Mouse (Mus musculus) bone marrow, adult 2 months (tissue): ENCODE results near the gene Sspn.

ENCODE experiments used
- CTCF ChIP-seq: fragments of 200-500 bp; IDR thresholded peaks from 2 replicates; pipeline ENCODE4 v1.5.1; 2011; ENCODE audit warnings: low read length, control low read depth; ENCODE audit not compliant: control insufficient read depth, insufficient read depth
- POLR2A ChIP-seq: fragments of 200-500 bp; IDR thresholded peaks from 2 replicates; pipeline ENCODE4 v1.6.1; 2011; ENCODE audit warnings: low read depth, mild to moderate bottlenecking, control low read depth, low read length, borderline replicate concordance; ENCODE audit not compliant: control insufficient read depth

DNA sequence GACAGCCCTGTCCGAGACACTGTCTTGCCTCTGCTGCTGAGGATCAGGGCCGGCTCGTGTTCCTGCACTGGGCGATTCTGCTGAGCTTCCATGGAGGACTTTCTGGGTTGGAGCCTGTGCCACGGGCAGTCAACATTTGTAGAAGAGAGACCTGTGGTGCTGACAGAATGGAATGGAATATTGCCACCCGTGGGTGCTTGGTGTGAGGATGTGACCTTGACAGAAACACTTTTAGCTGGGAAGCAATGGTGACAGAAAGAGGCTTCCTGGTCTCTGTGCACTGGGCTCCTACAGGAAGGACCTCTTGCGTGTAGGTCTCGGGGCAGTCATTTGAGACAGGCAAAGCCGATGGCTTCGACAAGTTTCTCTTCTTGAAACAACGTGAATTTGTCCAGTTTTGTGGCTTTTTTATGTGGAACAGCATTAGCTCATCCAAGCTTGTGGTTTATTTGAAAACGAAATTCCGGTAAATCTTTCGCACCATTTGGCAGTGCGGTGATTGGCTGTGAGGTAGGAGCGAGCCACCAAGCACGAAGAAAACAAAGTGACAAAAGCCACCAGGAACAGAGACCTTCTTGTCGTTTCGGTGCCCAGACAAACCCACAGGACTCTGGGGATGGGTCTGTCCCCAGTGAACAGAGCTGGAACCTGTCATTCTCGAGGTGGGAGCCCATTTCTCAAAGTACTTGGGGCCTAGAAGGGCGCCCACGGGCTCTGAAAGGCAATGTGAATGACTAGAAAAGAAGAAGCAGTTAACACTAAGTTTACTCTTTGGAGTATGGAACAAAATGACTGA, 70.2 kb downstream of the Sspn start:
- TF ChIP-seq POLR2A (no peak), CTCF (no peak)
